Mouse (Mus musculus): Measurements from ENCODE around the gene Gsdme. TPM values are rescaled to one million over a fixed set of nuclear protein-coding genes. Genes with fewer than 3 reads are reported as not detected.

Gene Gsdme
- 2.0 TPM in 2 replicates for total RNA-seq (2021)
- long read RNA-seq, full-length matches to known transcripts, result 3 of 13 reads
- long read RNA-seq, partial matches to known transcripts, result 2 of 13 reads
- long read RNA-seq, other reads (novel, unspliced or antisense), result 8 of 13 reads

DNA sequence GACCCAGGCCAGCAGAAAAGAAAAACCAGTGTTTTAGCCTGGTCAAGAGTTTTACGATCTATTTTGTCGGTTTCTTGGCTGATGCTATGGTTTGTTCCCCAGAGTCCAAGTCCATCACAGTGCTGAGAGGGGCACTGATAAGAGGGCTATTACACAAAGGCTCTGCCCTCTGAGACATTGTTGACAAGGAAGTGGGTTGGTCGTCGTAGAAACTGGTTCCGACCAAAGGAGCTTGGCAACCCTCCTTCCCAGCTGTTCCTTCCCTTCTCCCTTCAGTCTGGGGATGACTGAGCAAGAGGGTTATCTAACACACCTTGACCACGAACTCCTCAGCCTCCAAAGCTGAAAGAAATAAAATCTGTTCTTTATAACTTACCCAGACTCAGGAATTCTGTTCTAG is at the start of gene Gsdme:
Gene Gsdme (minus strand): TSS at position 193 of the 400 bp plus-strand sequence.
- no peak for DNase-seq

GRCm38 (mm10) chr6:50312647-50313046 is 49.0 kb upstream of the Gsdme start:
- peak; percentile 71 for DNase-seq

- DNase-seq, result no peak
These were observed 45.4 kb upstream of the Gsdme start for GRCm38 (mm10) chr6:50309019-50309418.

- no peak for DNase-seq
These were observed 43.0 kb upstream of the Gsdme start for GRCm38 (mm10) chr6:50306625-50307024.

DNA sequence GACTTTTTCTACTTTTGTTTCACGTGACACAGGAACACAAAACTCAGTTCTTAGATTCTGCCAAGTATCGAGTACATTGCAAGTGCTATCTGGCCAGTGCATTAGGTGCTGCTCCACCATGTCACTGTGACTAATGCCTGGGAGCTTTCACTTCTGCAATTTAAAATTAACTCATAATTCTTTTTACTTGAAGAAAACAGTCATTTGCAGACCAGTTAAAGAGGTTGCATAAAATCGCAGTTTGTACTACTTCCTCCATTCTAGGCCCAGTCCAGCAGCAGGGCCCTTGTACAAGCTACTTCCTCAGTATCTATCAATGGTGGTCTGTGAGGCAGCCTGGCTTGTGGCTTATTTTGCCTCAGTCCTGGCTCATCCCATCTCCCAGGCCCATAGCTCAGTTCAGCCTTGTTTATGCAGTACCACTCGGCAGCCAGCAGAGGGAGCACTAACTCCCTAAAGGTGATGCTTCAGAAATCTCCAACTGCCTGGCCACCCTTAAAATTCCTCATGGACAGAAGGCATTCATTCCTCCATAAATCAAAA is 41.4 kb upstream of the Gsdme start:
- DNase-seq, result peak; percentile 77

GRCm38 (mm10) chr6:50301121-50301520 is 37.5 kb upstream of the Gsdme start:
- DNase-seq, result no peak

DNA sequence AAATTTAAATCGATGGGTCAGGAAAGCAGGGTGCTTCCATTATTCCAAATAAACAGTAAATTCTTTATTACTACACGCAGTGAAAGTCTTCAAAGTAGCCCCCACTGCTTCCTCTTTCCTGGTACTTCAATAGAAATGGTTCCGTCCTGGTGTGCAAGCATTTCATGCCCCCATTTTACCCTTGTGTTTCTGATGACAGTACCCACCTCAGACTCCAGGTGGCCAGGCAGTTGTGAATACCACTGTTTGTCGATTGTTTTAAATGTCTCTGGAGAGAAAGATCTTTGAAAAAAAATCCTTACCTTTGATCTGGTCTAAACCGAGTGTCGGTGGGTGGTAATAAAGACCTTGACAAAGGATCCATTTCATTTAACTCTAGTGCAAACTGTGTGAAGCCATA is 37.0 kb upstream of the Gsdme start:
- no peak for DNase-seq

- DNase-seq, result no peak
These were observed 35.4 kb upstream of the Gsdme start for GRCm38 (mm10) chr6:50299071-50299470.

DNA sequence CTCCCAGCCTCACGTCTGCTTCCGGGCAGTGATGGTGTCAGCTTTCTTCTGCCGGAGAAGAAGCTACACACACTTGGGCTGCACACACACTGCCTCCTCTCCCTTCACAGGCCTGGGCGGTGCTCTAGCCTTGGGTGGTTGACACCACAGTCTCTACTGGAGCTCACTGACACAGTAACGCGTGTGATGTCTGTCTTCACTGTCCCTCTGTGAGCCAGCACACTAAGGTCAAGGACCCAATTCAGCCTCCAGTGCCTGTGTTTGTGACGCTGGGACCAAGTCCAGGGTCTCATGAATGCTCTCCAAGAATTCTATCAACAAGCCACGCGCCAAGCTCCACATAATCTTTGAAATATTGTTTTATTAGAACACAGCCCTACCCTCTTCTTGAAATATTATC is 34.0 kb upstream of the Gsdme start:
- DNase-seq, result peak; percentile 18

DNA sequence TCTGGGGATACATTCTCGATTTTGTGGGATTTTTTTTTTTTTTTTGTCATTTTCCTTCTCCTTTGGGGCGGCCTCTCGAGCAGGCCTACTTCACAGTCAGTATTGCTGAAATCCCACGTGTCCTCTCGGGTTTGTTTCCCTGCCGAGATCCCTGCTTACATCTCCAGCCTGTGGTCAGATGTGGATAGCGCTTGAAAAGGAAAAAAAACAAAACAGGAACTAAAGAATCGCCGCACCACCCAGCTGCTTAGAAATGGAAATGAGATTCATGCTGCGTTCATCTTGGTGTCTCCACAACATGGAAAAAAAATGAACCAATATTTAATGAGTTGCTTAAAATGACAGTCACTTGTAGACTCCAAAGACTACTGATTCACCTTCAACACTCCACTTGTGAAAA is 31.5 kb upstream of the Gsdme start:
- no peak for DNase-seq

- peak; percentile 31 for DNase-seq
These were observed 30.5 kb upstream of the Gsdme start for GRCm38 (mm10) chr6:50294128-50294527.

DNA sequence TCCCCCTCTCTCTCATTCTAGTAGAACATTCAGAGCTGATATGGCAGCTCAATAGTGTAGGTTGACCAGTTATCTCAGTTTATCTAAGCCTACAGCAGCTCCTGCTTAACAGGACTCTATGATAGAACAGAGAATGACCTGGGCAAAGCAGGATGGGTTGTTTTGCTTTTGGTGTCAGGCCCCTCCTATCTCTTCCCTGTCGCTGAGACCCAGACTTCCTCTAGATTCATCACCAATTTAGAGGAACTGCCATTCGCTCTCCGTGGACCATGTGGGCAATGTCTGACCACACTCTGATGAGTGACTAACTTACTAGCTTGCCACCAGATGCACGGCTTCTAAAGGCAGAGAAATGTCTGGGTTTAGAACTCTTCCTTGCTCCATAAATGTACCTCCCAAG is 28.0 kb upstream of the Gsdme start:
- no peak for DNase-seq

- DNase-seq, result no peak
These were observed 23.2 kb upstream of the Gsdme start for GRCm38 (mm10) chr6:50286881-50287280.

DNA sequence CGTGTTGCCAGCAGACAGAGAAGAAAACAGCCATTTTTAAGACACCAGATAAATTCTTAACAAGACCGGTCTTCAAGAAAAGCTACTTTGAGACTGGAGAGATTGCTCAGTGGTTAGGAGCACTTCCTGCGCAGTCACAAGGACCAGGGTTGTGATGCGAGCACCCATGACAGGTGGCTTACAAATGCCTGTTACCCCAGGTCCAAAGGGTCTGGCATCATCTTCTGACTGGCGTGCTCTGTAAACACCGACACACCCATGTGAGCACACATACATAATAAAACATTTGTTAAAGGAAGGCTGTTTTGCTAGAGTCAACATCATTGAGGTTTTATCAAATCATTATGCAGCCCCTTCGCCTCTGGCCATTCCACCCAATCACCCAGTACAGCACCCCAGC is 16.0 kb upstream of the Gsdme start:
- no peak for DNase-seq

GRCm38 (mm10) chr6:50273947-50274346 is 10.3 kb upstream of the Gsdme start:
- DNase-seq, result no peak

DNA sequence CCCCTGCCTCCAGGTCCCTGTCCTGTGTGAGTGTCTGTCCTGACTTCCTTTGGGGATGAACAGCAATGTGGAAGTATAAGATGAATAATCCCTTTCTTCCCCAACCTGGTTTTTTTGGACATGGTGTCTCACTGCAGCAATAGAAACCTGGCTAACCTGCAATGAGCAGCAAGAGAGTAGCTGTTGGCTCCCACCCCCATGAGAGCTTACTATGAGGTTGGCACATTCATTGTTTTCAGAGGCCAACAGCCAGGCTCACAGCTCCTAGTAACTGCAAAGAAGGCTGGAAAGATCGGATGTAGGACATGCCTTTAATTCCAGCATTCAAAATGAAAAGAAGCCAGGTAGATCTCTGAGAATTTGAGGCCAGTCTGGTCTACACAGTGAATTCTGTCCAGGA is 9.8 kb upstream of the Gsdme start:
- no peak for DNase-seq

DNA sequence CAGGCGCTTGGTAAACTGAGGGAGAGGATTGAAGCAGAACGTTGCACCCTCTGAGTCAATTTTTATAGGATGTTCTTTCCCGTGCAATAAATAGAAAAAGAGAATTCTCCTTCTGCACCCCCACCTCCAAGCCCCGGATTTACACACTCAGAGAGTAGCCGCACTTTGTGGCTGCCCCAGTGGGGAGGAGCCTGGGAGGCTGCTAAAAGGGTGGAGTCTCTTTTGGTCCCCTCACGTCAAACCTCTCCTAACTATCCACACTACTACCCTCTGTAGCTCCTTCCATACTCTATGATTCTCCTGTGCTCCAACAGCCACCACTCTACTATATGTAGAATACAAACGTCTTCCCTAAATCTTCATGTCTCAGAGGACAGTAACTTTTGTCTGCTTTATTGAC is 1.4 kb downstream of the Gsdme start:
- DNase-seq, result no peak

GRCm38 (mm10) chr6:50261922-50262261 is 1.8 kb downstream of the Gsdme start:
- no peak for DNase-seq

DNA sequence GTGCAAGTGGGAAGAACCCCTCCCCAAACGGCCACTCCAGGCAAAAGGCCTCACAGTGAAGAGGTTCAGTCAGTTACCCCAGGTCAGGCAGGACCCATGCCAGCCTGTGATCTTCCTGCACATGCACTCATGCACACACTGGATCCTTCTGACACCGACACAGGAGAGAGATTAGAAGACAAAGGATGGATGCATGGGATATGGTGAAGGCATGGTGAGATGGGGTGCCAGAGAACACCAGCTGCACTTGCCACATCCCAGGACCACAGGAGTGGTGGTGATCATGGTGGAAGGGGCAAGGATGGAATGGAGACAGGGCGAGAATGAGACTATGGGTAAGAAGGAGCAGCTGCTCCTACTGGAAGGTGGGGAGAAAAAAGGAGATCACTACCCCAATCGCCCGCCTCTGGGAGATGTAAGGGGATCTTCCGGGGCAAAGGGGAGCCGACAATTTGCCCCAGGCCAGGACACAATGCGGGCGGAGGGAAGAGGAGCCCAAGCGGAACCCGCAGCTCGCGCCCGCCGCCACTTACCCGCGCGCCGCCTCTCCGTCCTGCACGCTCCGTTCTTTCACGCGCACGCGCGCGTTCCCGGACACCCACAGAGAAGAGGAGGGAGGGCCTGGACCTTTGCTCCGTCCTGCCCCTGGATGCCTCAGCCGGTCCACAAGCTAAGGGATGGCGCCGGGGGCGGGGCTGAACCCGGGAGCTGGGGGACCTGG is 2.3 kb downstream of the Gsdme start:
- peak; percentile 84 for DNase-seq

DNA sequence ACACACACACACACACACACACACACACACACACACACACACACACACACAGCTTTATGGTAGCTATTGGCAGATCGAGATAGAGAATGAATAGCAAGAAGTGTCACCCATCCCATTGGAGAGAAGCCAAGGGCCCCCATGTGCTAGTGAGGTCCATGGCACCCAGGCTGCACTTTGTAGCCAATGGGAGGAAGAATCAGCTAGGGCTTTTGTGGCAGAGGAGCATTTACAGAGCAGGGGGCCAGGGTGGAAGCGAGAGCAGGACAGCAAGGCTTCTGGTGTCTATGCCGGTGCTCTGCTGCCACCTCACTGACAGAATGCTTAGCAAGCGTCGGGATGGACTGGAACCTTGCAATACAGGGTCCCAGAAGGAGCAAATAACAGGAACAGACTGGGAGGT is 8.3 kb downstream of the Gsdme start:
- no peak for DNase-seq

- peak; percentile 77 for DNase-seq
These were observed 8.9 kb downstream of the Gsdme start for GRCm38 (mm10) chr6:50254723-50255184.

GRCm38 (mm10) chr6:50252690-50253089 is 11.0 kb downstream of the Gsdme start:
- no peak for DNase-seq

GRCm38 (mm10) chr6:50247791-50248190 is 15.9 kb downstream of the Gsdme start:
- DNase-seq, result no peak

GRCm38 (mm10) chr6:50247356-50247755 is 16.3 kb downstream of the Gsdme start:
- DNase-seq, result no peak
